Mouse (Mus musculus) cerebellum, adult 2 months (tissue): ENCODE results near the gene Bcl2l10.

ENCODE experiments used
- CTCF ChIP-seq: fragments of 200-500 bp; IDR thresholded peaks from 2 replicates; pipeline ENCODE4 v1.5.1; 2011; ENCODE audit warnings: low read depth, mild to moderate bottlenecking, control low read depth, low read length, moderate library complexity, borderline replicate concordance; ENCODE audit not compliant: insufficient read depth
- POLR2A ChIP-seq: fragments of 200-500 bp; IDR thresholded peaks from 2 replicates; pipeline ENCODE4 v1.6.1; 2011; ENCODE audit warnings: low read length, control low read depth, borderline replicate concordance; ENCODE audit not compliant: insufficient read depth

DNA sequence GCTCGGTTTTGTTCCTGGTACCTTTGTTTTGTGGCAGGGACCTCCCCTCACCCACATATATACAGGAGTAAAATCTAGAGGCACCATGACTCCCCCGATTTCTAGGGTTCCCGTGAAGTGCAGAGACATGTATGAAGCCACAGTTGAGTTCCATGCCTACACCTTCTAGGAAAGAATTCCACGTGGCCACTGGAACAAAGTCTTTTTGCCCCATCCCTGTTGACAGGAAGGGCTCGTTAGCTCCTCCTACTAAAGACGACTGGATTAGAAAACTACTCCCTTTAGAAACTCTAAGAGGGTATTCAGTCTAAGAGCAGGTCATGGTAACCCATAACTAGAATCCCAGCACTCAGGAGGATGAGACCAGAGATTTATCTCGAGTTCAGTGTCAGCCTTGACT, 43.3 kb upstream of the Bcl2l10 start:
- no peak for TF ChIP-seq CTCF
- TF ChIP-seq POLR2A: no peak
